Mouse (Mus musculus) CH12.LX (cell line): Measurements from ENCODE around the gene Ifit2. TPM values are rescaled to one million over a fixed set of nuclear protein-coding genes. Genes with fewer than 3 reads are reported as not detected.
"Not testable (repeated sequence)": the region's sequence is repeated elsewhere in the genome, so short reads cannot be mapped to it uniquely, and the experiment has no call there.

Source experiments
- DNase-seq: peaks from one replicate; pipeline ENCODE4 v3.0.0-alpha.2; 2013; ENCODE audit errors: extremely low read depth
- H3K27ac ChIP-seq: 2 replicates; pipeline ENCODE4 v1.5.1; 2012; ENCODE audit warnings: low read depth, mild to moderate bottlenecking, control low read depth, moderate library complexity; ENCODE audit not compliant: insufficient read depth
- H3K27me3 ChIP-seq: replicated peaks from 2 replicates; pipeline ENCODE3; 2012; ENCODE audit warnings: inconsistent platforms
- H3K36me3 ChIP-seq, 2 experiments: replicated peaks in 1 of 2; 2 replicates each; pipeline versions ENCODE3 to v1.6.1; 2012; ENCODE audit warnings: inconsistent platforms in 1 of 2, low read length in 1 of 2, mild to moderate bottlenecking in 1 of 2, mixed read lengths in 1 of 2, moderate library complexity in 1 of 2; ENCODE audit not compliant: control insufficient read depth in 1 of 2, insufficient read depth in 1 of 2
- H3K4me1 ChIP-seq, 2 experiments: 2 replicates each; pipeline ENCODE4 v1.6.1; 2012; ENCODE audit warnings: inconsistent platforms in 1 of 2, moderate library complexity in 1 of 2; ENCODE audit not compliant: insufficient read depth in 2 of 2, control insufficient read depth in 1 of 2
- H3K4me2 ChIP-seq: 2 replicates; pipeline ENCODE4 v1.6.1; 2012; ENCODE audit warnings: low read depth, mild to moderate bottlenecking, control low read depth; ENCODE audit not compliant: poor library complexity, insufficient read depth, severe bottlenecking
- H3K4me3 ChIP-seq, 3 experiments: fragments of 150-350 bp in 1 of 3; sonication (generic) in 1 of 3; replicated peaks in 1 of 3; 2 replicates each; pipeline versions ENCODE3 to v1.5.1; 2011 to 2012; ENCODE audit warnings: low read depth in 2 of 3, low read length in 2 of 3, mild to moderate bottlenecking in 2 of 3, moderate library complexity in 2 of 3, control low read depth in 1 of 3, improper control_type of control experiment in 1 of 3, inconsistent platforms in 1 of 3, mixed read lengths in 1 of 3; ENCODE audit not compliant: poor library complexity in 1 of 3
- H3K79me2 ChIP-seq: replicated peaks from 2 replicates; pipeline ENCODE4 v1.6.1; 2012; ENCODE audit warnings: mild to moderate bottlenecking, moderate library complexity; ENCODE audit not compliant: control insufficient read depth, poor library complexity, insufficient read depth, severe bottlenecking; ENCODE audit errors: extremely low read depth
- H3K9ac ChIP-seq: 2 replicates; pipeline ENCODE4 v1.6.1; 2012; ENCODE audit warnings: low read depth, mild to moderate bottlenecking, control low read depth, moderate library complexity; ENCODE audit not compliant: insufficient read depth
- H3K9me3 ChIP-seq: replicated peaks from 2 replicates; pipeline ENCODE3; 2012; ENCODE audit warnings: low read length, inconsistent platforms, mixed read lengths
- CHD1 ChIP-seq: IDR thresholded peaks from 2 replicates; pipeline ENCODE4 v1.6.1; 2012; ENCODE audit warnings: low read depth, low read length, improper control_type of control experiment, inconsistent platforms
- EP300 ChIP-seq: IDR thresholded peaks from 2 replicates; pipeline ENCODE4 v1.6.1; 2011; ENCODE audit warnings: low read length, improper control_type of control experiment
- GABPA ChIP-seq: IDR thresholded peaks from 2 replicates; pipeline ENCODE4 v1.6.1; 2012; ENCODE audit warnings: low read depth, low read length, improper control_type of control experiment, inconsistent platforms; ENCODE audit not compliant: insufficient replicate concordance
- IRF4 ChIP-seq: IDR thresholded peaks from 2 replicates; pipeline ENCODE4 v1.6.1; 2014; ENCODE audit warnings: low read depth, mild to moderate bottlenecking, inconsistent platforms, low read length, improper control_type of control experiment
- JUN ChIP-seq: IDR thresholded peaks from 2 replicates; pipeline ENCODE4 v1.6.1; 2011; ENCODE audit warnings: low read depth, mild to moderate bottlenecking, low read length, improper control_type of control experiment, moderate library complexity; ENCODE audit not compliant: insufficient read depth
- KAT2A ChIP-seq: IDR thresholded peaks from 2 replicates; pipeline ENCODE4 v1.6.1; 2012; ENCODE audit warnings: low read length, improper control_type of control experiment, inconsistent platforms; ENCODE audit not compliant: insufficient replicate concordance
- MAZ ChIP-seq: IDR thresholded peaks from 2 replicates; pipeline ENCODE4 v1.6.1; 2012; ENCODE audit warnings: low read depth, mild to moderate bottlenecking, inconsistent platforms, low read length, improper control_type of control experiment, moderate library complexity
- MEF2A ChIP-seq: IDR thresholded peaks from 2 replicates; pipeline ENCODE4 v1.6.1; 2014; ENCODE audit warnings: low read depth, mild to moderate bottlenecking, inconsistent platforms, low read length, improper control_type of control experiment, borderline replicate concordance
- MXI1 ChIP-seq: IDR thresholded peaks from 2 replicates; pipeline ENCODE4 v1.6.1; 2011; ENCODE audit warnings: mild to moderate bottlenecking, low read depth, low read length, improper control_type of control experiment
- NRF1 ChIP-seq: IDR thresholded peaks from 2 replicates; pipeline ENCODE4 v1.6.1; 2014; ENCODE audit warnings: low read depth, mild to moderate bottlenecking, inconsistent platforms, low read length, improper control_type of control experiment, moderate library complexity
- PAX5 ChIP-seq: IDR thresholded peaks from 2 replicates; pipeline ENCODE4 v1.6.1; 2012; ENCODE audit warnings: low read length, inconsistent platforms, mixed read lengths
- POLR2AphosphoS2 ChIP-seq: IDR thresholded peaks from 2 replicates; pipeline ENCODE4 v1.6.1; 2011; ENCODE audit warnings: low read depth, low read length, improper control_type of control experiment
- RAD21 ChIP-seq: IDR thresholded peaks from 2 replicates; pipeline ENCODE4 v1.6.1; 2011; ENCODE audit warnings: low read depth, mild to moderate bottlenecking, low read length, improper control_type of control experiment, moderate library complexity
- RCOR1 ChIP-seq: conservative IDR thresholded peaks from 2 replicates; pipeline ENCODE4 v1.6.1; 2012; ENCODE audit warnings: low read depth, mild to moderate bottlenecking, inconsistent platforms, low read length, improper control_type of control experiment
- TCF12 ChIP-seq: IDR thresholded peaks from 2 replicates; pipeline ENCODE4 v1.6.1; 2014; ENCODE audit warnings: low read depth, mild to moderate bottlenecking, inconsistent platforms, low read length, improper control_type of control experiment
- ZC3H11A ChIP-seq: IDR thresholded peaks from 2 replicates; pipeline ENCODE4 v1.6.1; 2012; ENCODE audit warnings: low read depth, mild to moderate bottlenecking, inconsistent platforms, low read length, improper control_type of control experiment
- ZKSCAN1 ChIP-seq: IDR thresholded peaks from 2 replicates; pipeline ENCODE4 v1.6.1; 2012; ENCODE audit warnings: low read depth, inconsistent platforms, low read length, improper control_type of control experiment, borderline replicate concordance
- ZNF384 ChIP-seq: IDR thresholded peaks from 2 replicates; pipeline ENCODE4 v1.6.1; 2012; ENCODE audit warnings: low read depth, low read length, improper control_type of control experiment, inconsistent platforms
- dilution Hi-C: fragments of 300-500 bp; cut with MboI; formaldehyde crosslinking; loops from 2 replicates; pipeline ENCODE4 v1.14.3; 2020; ENCODE audit warnings: low sequenced_read_pairs; ENCODE audit not compliant: extremely low pct_unique_long_range_greater_than_20kb, extremely low pct_ligation_motif_present
- in situ Hi-C: fragments of 300-500 bp; cut with MboI; formaldehyde crosslinking; loops from 3 replicates; pipeline ENCODE4 v1.14.3; 2019; ENCODE audit warnings: low sequenced_read_pairs, low pct_ligation_motif_present, low pct_unique_long_range_greater_than_20kb, mixed read lengths
- polyA plus RNA-seq: library from polyadenylated mRNA; unstranded; fragments of >175 nt; gene quantifications from 2 replicates; pipeline ENCODE4 v1.2.1, GENCODE M21; 2012; ENCODE audit warnings: low read depth; ENCODE audit not compliant: insufficient read length
- total RNA-seq, 2 experiments: library from RNA; depleted of rRNA; stranded (reverse); fragments of 300-350 nt in 1 of 2; fragments of >200 nt in 1 of 2; gene quantifications; 2 replicates each; pipeline ENCODE4 v1.2.3; 2012 to 2014

Ifit2 gene
- total and polyA plus RNA-seq, 3 experiments = 0.72 to 8.8 (median 5.7) TPM

- H3K9ac ChIP-seq, dilution Hi-C loops, H3K9me3 ChIP-seq, H3K4me2 ChIP-seq, DNase-seq, H3K4me3 ChIP-seq, H3K27me3 ChIP-seq, H3K27ac ChIP-seq, H3K79me2 ChIP-seq, H3K36me3 ChIP-seq, in situ Hi-C loops: not testable (repeated sequence)
- peaks cover 0 to 10% of the 10 kb centered on the region in 2 experiments; a peak in 2 of 4 replicates for H3K4me1 ChIP-seq
Observed at GRCm38 (mm10) chr19:34601888-34602287, 51.4 kb downstream of the Ifit2 start, which contains the start of gene Ifit1bl1. TSS of gene Ifit1bl1 (minus strand) at chr19:34601956.

- in situ Hi-C loops (no loop called here), dilution Hi-C loops (no loop called here)
- Histone ChIP-seq H3K9me3 (no peaks in the 10 kb centered on the region), H3K27ac (no peak overlapping the region), H3K4me3 (no peak overlapping the region), H3K4me2 (no peak overlapping the region), H3K79me2 (no peaks in the 10 kb centered on the region), H3K4me1 (peaks cover 0 to 16% of the 10 kb centered on the region in 2 experiments; a peak in 2 of 4 replicates), H3K36me3 (no peaks in the 10 kb centered on the region), H3K9ac (no peak overlapping the region), H3K27me3 (no peaks in the 10 kb centered on the region)
- TF ChIP-seq MXI1 = no peak
- TF ChIP-seq RCOR1 = no peak
- no peak for TF ChIP-seq POLR2AphosphoS2
- TF ChIP-seq ZC3H11A = no peak
- no peak for TF ChIP-seq ZKSCAN1
- no peak for TF ChIP-seq TCF12
- TF ChIP-seq KAT2A = no peak
- no peak for TF ChIP-seq GABPA
- TF ChIP-seq CHD1 = no peak
- TF ChIP-seq JUN = no peak
- no peak for TF ChIP-seq IRF4
- no peak for TF ChIP-seq MAZ
- no peak for TF ChIP-seq ZNF384
- no peak for TF ChIP-seq RAD21
- TF ChIP-seq NRF1 = no peak
- TF ChIP-seq PAX5 = no peak
- no peak for TF ChIP-seq MEF2A
- no peak for TF ChIP-seq EP300
- DNase-seq = no peak
Observed at GRCm38 (mm10) chr19:34605472-34605871, 55.0 kb downstream of the Ifit2 start.

- in situ Hi-C loops, DNase-seq, H3K27me3 ChIP-seq, H3K4me3 ChIP-seq, H3K9ac ChIP-seq, dilution Hi-C loops, H3K36me3 ChIP-seq, H3K27ac ChIP-seq, H3K79me2 ChIP-seq, H3K9me3 ChIP-seq: not testable (repeated sequence)
- Histone ChIP-seq H3K4me2 (0 out of 2 replicates have a peak within 1 kb of the TSS, but pooled peaks have one; percentile 40), H3K4me1 (peaks cover 0 to 10% of the 10 kb centered on the region in 2 experiments; a peak in 2 of 4 replicates)
Observed at GRCm38 (mm10) chr19:34607237-34608051, 57.0 kb downstream of the Ifit2 start, which contains the start of gene Ifit3b. TSS of gene Ifit3b (plus strand) at chr19:34607970.
